Comparison of ENCODE assay signal across 11 mouse cellular contexts in genomic region chr2:109510070-109510979, GRCm38 (mm10).
DNase-seq lines count a peak whose midpoint lies in the region; ATAC-seq and TF ChIP-seq lines count a peak whose summit lies in the region.
"Had no signal": no experiment of that assay in that cellular context is flagged by ENCODE, and none has a peak within 500 bp of the region (broad histone marks: within the 10 kb centered on the region; RNA-seq: fewer than 3 reads in every experiment).

No protein-coding gene starts in this region.

- DNase-seq in lung, embryonic 14.5 days = peak; percentile 73
- no peak for DNase-seq in lung, adult 2 months
- DNase-seq in forebrain, postnatal 0 days = peak; percentile 16
- peak; percentile 81 for DNase-seq in kidney, postnatal 0 days (ENCODE audit: low spot score)
- DNase-seq in retina, embryonic 14.5 days (ENCODE audit: low spot score) = peak; percentile 35
- no peak for DNase-seq in cerebellum, adult 9-11 months
- no peak for DNase-seq in adrenal gland, postnatal 14 days
- no peak for DNase-seq in right cerebral cortex, postnatal 14 days
- DNase-seq: gastrocnemius, postnatal 25 days had no signal

- no peak overlapping the region for H3K27ac ChIP-seq in lung, embryonic 14.5 days (ENCODE audit: low read depth)
- H3K27ac ChIP-seq in forebrain, postnatal 0 days (ENCODE audit: low read depth, low read length) = no peak overlapping the region
- H3K27ac ChIP-seq in kidney, postnatal 0 days = no peak overlapping the region
- H3K27ac ChIP-seq: liver, embryonic 14.5 days had no signal

- H3K9me3 ChIP-seq in lung, embryonic 14.5 days (ENCODE audit: low read depth, low read length) = no peaks in the 10 kb centered on the region
- no peaks in the 10 kb centered on the region for H3K9me3 ChIP-seq in forebrain, postnatal 0 days (ENCODE audit: low read length)
- H3K9me3 ChIP-seq in kidney, postnatal 0 days (replicated peaks; ENCODE audit: low read length) = no peaks in the 10 kb centered on the region

- H3K4me1 ChIP-seq in lung, embryonic 14.5 days (ENCODE audit: insufficient read depth) = no peaks in the 10 kb centered on the region
- H3K4me1 ChIP-seq in lung, adult 2 months (ENCODE audit: control insufficient read depth, insufficient read depth, low read length) = no peaks in the 10 kb centered on the region
- H3K4me1 ChIP-seq in forebrain, postnatal 0 days (ENCODE audit: insufficient read depth) = no peaks in the 10 kb centered on the region
- no peaks in the 10 kb centered on the region for H3K4me1 ChIP-seq in kidney, postnatal 0 days (replicated peaks; ENCODE audit: insufficient read depth, low read length)

- H3K27me3 ChIP-seq in lung, embryonic 14.5 days (ENCODE audit: insufficient read depth, low read length) = no peaks in the 10 kb centered on the region
- H3K27me3 ChIP-seq in forebrain, postnatal 0 days (ENCODE audit: insufficient read depth, low read length) = no peaks in the 10 kb centered on the region
- H3K27me3 ChIP-seq in kidney, postnatal 0 days (ENCODE audit: insufficient read depth, low read length) = no peaks in the 10 kb centered on the region; the same call in 1 of the 2 replicates
- H3K27me3 ChIP-seq: CH12.LX had no signal

- TF ChIP-seq POLR2A in lung, adult 2 months (IDR thresholded peaks at IDR 0.05; ENCODE audit: borderline replicate concordance, extremely low read depth, low read depth, low read length) = no peak

- WGBS in lung, embryonic 14.5 days = 52% methylated on average over 8 of the region's 8 CpGs
- WGBS in lung, adult 2 months = 60% methylated on average over 8 of the region's 8 CpGs
- WGBS in forebrain, postnatal 0 days = 45% methylated on average over 8 of the region's 8 CpGs
- 16% methylated on average over 8 of the region's 8 CpGs for WGBS in kidney, postnatal 0 days

- no peak overlapping the region for H3K4me2 ChIP-seq in lung, embryonic 14.5 days
- H3K4me2 ChIP-seq in forebrain, postnatal 0 days (ENCODE audit: low read depth) = no peak overlapping the region
- no peak overlapping the region for H3K4me2 ChIP-seq in kidney, postnatal 0 days (ENCODE audit: low read length)

- no peak for TF ChIP-seq CTCF in lung, embryonic 14.5 days (IDR thresholded peaks at IDR 0.05; ENCODE audit: low read depth)
- TF ChIP-seq CTCF in lung, adult 2 months (IDR thresholded peaks at IDR 0.05; ENCODE audit: insufficient read depth, low read length) = no peak
- no peak for TF ChIP-seq CTCF in forebrain, postnatal 0 days (IDR thresholded peaks at IDR 0.05; ENCODE audit: low read depth)
- no peak for TF ChIP-seq CTCF in kidney, postnatal 0 days (IDR thresholded peaks at IDR 0.05; ENCODE audit: low read depth)

- peak; percentile 65; the same call in 1 of the 2 replicates for ATAC-seq in lung, embryonic 14.5 days (ENCODE audit: insufficient read depth)
- ATAC-seq in forebrain, postnatal 0 days = peak; percentile 12; the same call in 1 of the 2 replicates
- peak; percentile 84; the same call in 1 of the 2 replicates for ATAC-seq in kidney, postnatal 0 days (replicated peaks; ENCODE audit: low FRiP score, low read depth)

- no peaks in the 10 kb centered on the region for H3K36me3 ChIP-seq in lung, embryonic 14.5 days (ENCODE audit: insufficient read depth)
- H3K36me3 ChIP-seq in forebrain, postnatal 0 days (ENCODE audit: insufficient read depth) = no peaks in the 10 kb centered on the region
- H3K36me3 ChIP-seq in kidney, postnatal 0 days (ENCODE audit: insufficient read depth, low read length) = no peaks in the 10 kb centered on the region

- no peak overlapping the region for H3K4me3 ChIP-seq in lung, embryonic 14.5 days (ENCODE audit: low read depth, low read length)
- no peak overlapping the region for H3K4me3 ChIP-seq in lung, adult 2 months (replicated peaks; ENCODE audit: extremely low read depth, low read depth, low read length)
- H3K4me3 ChIP-seq in forebrain, postnatal 0 days (ENCODE audit: low read depth, low read length) = no peak overlapping the region
- H3K4me3 ChIP-seq in kidney, postnatal 0 days (replicated peaks; ENCODE audit: low read depth, low read length) = no peak overlapping the region

- H3K9ac ChIP-seq in lung, embryonic 14.5 days = no peak overlapping the region
- no peak overlapping the region for H3K9ac ChIP-seq in forebrain, postnatal 0 days
- H3K9ac ChIP-seq in kidney, postnatal 0 days (ENCODE audit: low read depth, low read length) = no peak overlapping the region
- H3K9ac ChIP-seq: liver, embryonic 14.5 days had no signal

Comparison
In these comparisons a context has a peak if more than half of its experiments do, and no peak if none do; other contexts are left out.
1. DNase-seq: peak in lung, embryonic 14.5 days (single experiment), forebrain, postnatal 0 days (single experiment), kidney, postnatal 0 days (single experiment) and retina, embryonic 14.5 days (single experiment); none in lung, adult 2 months (single experiment), cerebellum, adult 9-11 months (single experiment), adrenal gland, postnatal 14 days (single experiment) and right cerebral cortex, postnatal 14 days (single experiment).
2. ATAC-seq: peak in every context shown above with its lines; median percentile 84 in kidney, postnatal 0 days; 65 in lung, embryonic 14.5 days; 12 in forebrain, postnatal 0 days.